Mouse (Mus musculus) megakaryocyte, embryonic 14.5 days (primary cell): Measurements from ENCODE around the gene Slc22a1.

Experiments
- FLI1 ChIP-seq: IDR thresholded peaks from 2 replicates; pipeline ENCODE4 v1.6.1; 2012; ENCODE audit warnings: low read length, inconsistent platforms, mixed read lengths
- GATA1 ChIP-seq: IDR thresholded peaks from 3 replicates; pipeline ENCODE4 v1.6.1; 2012; ENCODE audit warnings: mixed read lengths, low read length, inconsistent platforms, borderline replicate concordance

DNA sequence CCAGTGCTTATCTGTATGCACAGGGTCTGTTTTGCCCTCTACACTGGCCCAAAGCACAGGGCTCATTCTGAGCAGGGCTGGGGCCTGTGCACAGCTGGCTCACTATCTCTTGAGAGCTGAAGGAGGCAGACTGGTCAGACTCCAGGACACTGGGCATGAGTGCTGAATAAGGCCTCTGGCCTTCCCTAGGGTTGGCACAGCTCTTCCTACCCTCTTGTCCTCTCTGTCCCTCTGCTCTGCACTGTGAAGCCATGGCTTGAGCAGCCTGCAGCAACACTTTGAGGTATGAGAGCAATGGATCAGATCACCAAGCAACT lies 6.3 kb downstream of the Slc22a1 start:
- TF ChIP-seq FLI1, result no peak
- TF ChIP-seq GATA1, result no peak
